Mouse (Mus musculus) lung, postnatal 0 days (tissue): ENCODE data around the gene Smim17. TPM values are rescaled to one million over a fixed set of nuclear protein-coding genes. Genes with fewer than 3 reads are reported as not detected.
"Not testable (repeated sequence)": the region's sequence is repeated elsewhere in the genome, so short reads cannot be mapped to it uniquely, and the experiment has no call there.

Experiments
- ATAC-seq: fragments of 200-750 bp; cut with Nextera tagmentation; 2 replicates; pipeline ENCODE4 v1.8.0; 2017; ENCODE audit warnings: moderate library complexity
- DNase-seq: peaks from one replicate; pipeline ENCODE4 v3.0.0-alpha.2; 2016; ENCODE audit warnings: low spot score
- H3K27ac ChIP-seq: fragments of 300-500 bp; sonication (generic); 2 replicates; pipeline ENCODE4 v1.5.1; 2014; ENCODE audit warnings: antibody characterized with exemption, mild to moderate bottlenecking, low read length, mixed read lengths
- H3K27me3 ChIP-seq: fragments of 300-500 bp; sonication (generic); replicated peaks from 2 replicates; pipeline ENCODE4 v1.6.1; 2014; ENCODE audit warnings: low read length, mixed read lengths; ENCODE audit not compliant: insufficient read depth
- H3K36me3 ChIP-seq: fragments of 300-500 bp; sonication (generic); 2 replicates; pipeline ENCODE4 v1.6.1; 2014; ENCODE audit warnings: low read length, mixed read lengths; ENCODE audit not compliant: insufficient read depth
- H3K4me1 ChIP-seq: fragments of 300-500 bp; sonication (generic); 2 replicates; pipeline ENCODE4 v1.6.1; 2014; ENCODE audit warnings: antibody characterized with exemption, low read depth, low read length, mixed read lengths; ENCODE audit not compliant: insufficient read depth
- H3K4me2 ChIP-seq: fragments of 300-500 bp; sonication (generic); replicated peaks from 2 replicates; pipeline ENCODE4 v1.6.1; 2014; ENCODE audit warnings: low read depth, mild to moderate bottlenecking, low read length, moderate library complexity, mixed read lengths
- H3K4me3 ChIP-seq: fragments of 300-500 bp; sonication (generic); 2 replicates; pipeline ENCODE4 v1.5.1; 2014; ENCODE audit warnings: low read depth, low read length
- H3K9ac ChIP-seq: fragments of 300-500 bp; sonication (generic); replicated peaks from 2 replicates; pipeline ENCODE4 v1.6.1; 2014; ENCODE audit warnings: low read depth, mild to moderate bottlenecking
- H3K9me3 ChIP-seq: fragments of 300-500 bp; sonication (generic); 2 replicates; pipeline ENCODE4 v1.6.1; 2016; ENCODE audit warnings: low read length, mixed read lengths
- CTCF ChIP-seq: IDR thresholded peaks from 2 replicates; pipeline ENCODE4 v1.5.1; 2016; ENCODE audit warnings: antibody characterized with exemption, mild to moderate bottlenecking
- EP300 ChIP-seq: IDR thresholded peaks from 2 replicates; pipeline ENCODE4 v1.6.1; 2016; ENCODE audit warnings: antibody characterized with exemption, mild to moderate bottlenecking, control low read depth
- WGBS: fragments of 180-500 bp; shearing (Covaris S2); extraction: QIAGEN DNeasy Blood & Tissue Kit; methylation state at CpG from one replicate; pipeline ENCODE4 v1.1.7; 2014; 5-methylcytosine and 5-hydroxymethylcytosine counted together
- polyA plus RNA-seq: library from polyadenylated mRNA; unstranded; fragments of >200 nt; fragmentation: Nextera tagmentation; extraction: Ambion mirVana; gene quantifications from 2 replicates; pipeline ENCODE4 v1.2.1, GENCODE M21; 2015

The Smim17 gene
- polyA plus RNA-seq, 1 experiment from 2014 or later, result not detected

GRCm38 (mm10) chr7:6466951-6467350, 68.4 kb downstream of the Smim17 start, which contains the start of gene Olfr1346:
Gene Olfr1346, plus strand, starts transcription at chr7:6467101.
- Histone ChIP-seq H3K27me3 (no peaks in the 10 kb centered on the region), H3K9ac (no peak within 1 kb of the TSS), H3K9me3 (no peaks in the 10 kb centered on the region), H3K4me1 (no peaks in the 10 kb centered on the region), H3K4me3 (no peak within 1 kb of the TSS), H3K4me2 (no peak within 1 kb of the TSS), H3K27ac (no peak within 1 kb of the TSS), H3K36me3 (no peaks in the 10 kb centered on the region)
- ATAC-seq, result no peak
- no peak for DNase-seq
- TF ChIP-seq CTCF (no peak), EP300 (no peak)

DNA sequence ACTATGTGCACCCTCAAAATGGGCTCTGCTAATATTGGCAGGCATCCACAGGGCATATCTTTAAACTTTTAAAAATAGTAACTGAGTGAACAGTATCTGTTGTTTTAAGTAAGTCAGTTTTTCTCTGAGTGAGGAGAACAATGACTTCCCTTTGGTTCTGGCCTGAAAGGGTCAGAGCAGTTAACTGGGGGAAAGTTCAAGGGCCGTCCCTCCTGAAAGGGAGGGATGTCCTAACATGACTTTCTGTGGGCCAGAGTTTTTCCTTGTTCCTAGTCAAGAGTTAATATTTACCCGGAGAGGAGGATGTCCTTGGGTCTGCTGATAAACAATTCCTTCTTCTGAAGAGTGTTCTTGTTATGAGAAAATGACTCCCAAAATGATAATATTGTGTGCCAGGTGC, 79.1 kb downstream of the Smim17 start:
- not testable (repeated sequence) for DNase-seq, H3K36me3 ChIP-seq, H3K27ac ChIP-seq, H3K9me3 ChIP-seq, H3K27me3 ChIP-seq, H3K4me2 ChIP-seq, ATAC-seq, H3K4me1 ChIP-seq, H3K4me3 ChIP-seq, H3K9ac ChIP-seq
- 63% methylated on average over 2 of the region's 2 CpGs for WGBS

Other genes with a start within 250 kb of the Smim17 start
- gene Zfp787, start 242.7 kb upstream of the Smim17 start, polyA plus RNA-seq, result 29.5 and 47.4 TPM in 2 replicates
- 41.1 and 42.9 TPM in 2 replicates for gene Zfp444, start 226.5 kb upstream of the Smim17 start, polyA plus RNA-seq
- not detected in 2 replicates for gene Galp, start 201.6 kb upstream of the Smim17 start, polyA plus RNA-seq
- not detected in 2 replicates for gene Zscan5b, start 176.4 kb upstream of the Smim17 start, polyA plus RNA-seq
- not detected in 2 replicates for gene Epp13, start 146.0 kb upstream of the Smim17 start, polyA plus RNA-seq
- gene Zfp667, start 112.1 kb upstream of the Smim17 start, polyA plus RNA-seq, result 4.7 and 5.5 TPM in 2 replicates
- gene Zfp583, start 67.4 kb upstream of the Smim17 start, polyA plus RNA-seq, result 2.8 and 4.0 TPM in 2 replicates
- 0.18 and 0.21 TPM in 2 replicates for gene Gm3854, start 55.0 kb upstream of the Smim17 start, polyA plus RNA-seq
- gene Zfp78, start 35.4 kb upstream of the Smim17 start, polyA plus RNA-seq, result 1.6 and 2.5 TPM in 2 replicates
- gene Zfp28, start 15.4 kb upstream of the Smim17 start, polyA plus RNA-seq, result 5.0 and 5.3 TPM in 2 replicates
- not detected in 2 replicates for gene Gm20715, start 11.6 kb downstream of the Smim17 start, polyA plus RNA-seq
- gene Olfr1344, start 40.0 kb downstream of the Smim17 start, polyA plus RNA-seq, result not detected in 2 replicates
- not detected in 2 replicates for gene Olfr1336, start 57.5 kb downstream of the Smim17 start, polyA plus RNA-seq
- not detected in 2 replicates for gene Olfr1346, start 68.4 kb downstream of the Smim17 start, polyA plus RNA-seq
- not detected in 2 replicates for gene Olfr5, start 88.2 kb downstream of the Smim17 start, polyA plus RNA-seq
- not detected in 2 replicates for gene Olfr1347, start 101.0 kb downstream of the Smim17 start, polyA plus RNA-seq
- gene Olfr1348, start 110.0 kb downstream of the Smim17 start, polyA plus RNA-seq, result not detected in 2 replicates
- gene Olfr1349, start 124.2 kb downstream of the Smim17 start, polyA plus RNA-seq, result not detected in 2 replicates
- not detected in 2 replicates for gene Olfr1350, start 166.1 kb downstream of the Smim17 start, polyA plus RNA-seq